17 mouse cellular contexts compared by ENCODE assay signal in the genomic region with DNA sequence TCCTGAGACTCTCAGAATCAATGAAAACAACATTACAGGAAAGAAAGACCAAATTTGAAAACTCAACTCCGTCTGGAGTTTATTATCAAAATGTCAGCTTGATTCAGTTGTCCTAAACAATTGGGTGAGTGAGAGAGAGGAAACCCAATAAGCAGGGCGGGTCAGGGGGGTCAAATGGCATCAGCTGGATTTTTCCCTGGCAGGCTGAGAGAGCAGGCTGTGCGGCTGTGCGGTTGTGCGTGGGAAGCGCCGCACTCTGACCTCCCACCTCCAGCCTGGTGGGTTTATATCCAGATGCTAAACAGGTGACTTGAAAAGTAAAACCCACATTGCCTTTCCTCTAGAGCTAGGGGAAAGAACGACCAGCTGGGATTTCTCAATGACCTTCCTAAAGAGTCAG. TPM values are rescaled to one million over a fixed set of nuclear protein-coding genes. Genes with fewer than 3 reads are reported as not detected.
A peak's percentile ranks its signal among the peaks of the same experiment; 100 is the strongest.
DNase-seq lines count a peak whose midpoint lies in the region; ATAC-seq and TF ChIP-seq lines count a peak whose summit lies in the region.
"Had no signal": no experiment of that assay in that cellular context is flagged by ENCODE, and none has a peak within 500 bp of the region (broad histone marks: within the 10 kb centered on the region; RNA-seq: fewer than 3 reads in every experiment).

No protein-coding gene starts in this region.

- H3K4me2 ChIP-seq in hindbrain, postnatal 0 days (ENCODE audit: low read depth, low read length) = no peak overlapping the region
- no peak overlapping the region for H3K4me2 ChIP-seq in embryonic facial prominence, embryonic 11.5 days (ENCODE audit: low read depth, low read length)
- no peak overlapping the region for H3K4me2 ChIP-seq in hindbrain, embryonic 16.5 days (ENCODE audit: low read length)
- H3K4me2 ChIP-seq in neural tube, embryonic 11.5 days (ENCODE audit: low read depth) = no peak overlapping the region
- no peak overlapping the region for H3K4me2 ChIP-seq in intestine, postnatal 0 days (replicated peaks; ENCODE audit: low read depth)

- 4% methylated on average over 8 of the region's 8 CpGs for WGBS in hindbrain, embryonic 10.5 days
- WGBS in hindbrain, postnatal 0 days = 28% methylated on average over 8 of the region's 8 CpGs
- WGBS in embryonic facial prominence, embryonic 11.5 days = 6% methylated on average over 8 of the region's 8 CpGs
- 10% methylated on average over 8 of the region's 8 CpGs for WGBS in hindbrain, embryonic 16.5 days
- WGBS in neural tube, embryonic 11.5 days = 3% methylated on average over 8 of the region's 8 CpGs
- 48% methylated on average over 8 of the region's 8 CpGs for WGBS in intestine, postnatal 0 days

- no peaks in the 10 kb centered on the region for H3K9me3 ChIP-seq in hindbrain, embryonic 10.5 days
- H3K9me3 ChIP-seq in hindbrain, postnatal 0 days (ENCODE audit: low read length) = no peaks in the 10 kb centered on the region
- H3K9me3 ChIP-seq in embryonic facial prominence, embryonic 11.5 days (replicated peaks; ENCODE audit: control insufficient read depth, low read length) = no peaks in the 10 kb centered on the region
- no peaks in the 10 kb centered on the region for H3K9me3 ChIP-seq in hindbrain, embryonic 16.5 days (ENCODE audit: control insufficient read depth, low read length)
- H3K9me3 ChIP-seq in neural tube, embryonic 11.5 days (ENCODE audit: control insufficient read depth, low read length) = no peaks in the 10 kb centered on the region
- H3K9me3 ChIP-seq in intestine, postnatal 0 days (ENCODE audit: control insufficient read depth) = no peaks in the 10 kb centered on the region
- H3K9me3 ChIP-seq: G1E; megakaryocyte, embryonic 14.5 days had no signal

- no peak overlapping the region for H3K4me3 ChIP-seq in hindbrain, embryonic 10.5 days
- H3K4me3 ChIP-seq in hindbrain, postnatal 0 days (ENCODE audit: low read length) = no peak overlapping the region
- H3K4me3 ChIP-seq in embryonic facial prominence, embryonic 11.5 days (ENCODE audit: low read depth, low read length) = no peak overlapping the region
- no peak overlapping the region for H3K4me3 ChIP-seq in hindbrain, embryonic 16.5 days (ENCODE audit: low read length)
- no peak overlapping the region for H3K4me3 ChIP-seq in neural tube, embryonic 11.5 days (ENCODE audit: low read depth, low read length)
- no peak overlapping the region for H3K4me3 ChIP-seq in intestine, postnatal 0 days (ENCODE audit: low read depth, low read length)
- H3K4me3 ChIP-seq: erythroblast, embryonic 14.5 days; megakaryocyte, embryonic 14.5 days had no signal

- H3K9ac ChIP-seq in hindbrain, postnatal 0 days (replicated peaks; ENCODE audit: low read length) = no peak overlapping the region
- no peak overlapping the region for H3K9ac ChIP-seq in embryonic facial prominence, embryonic 11.5 days (replicated peaks; ENCODE audit: low read length)
- no peak overlapping the region for H3K9ac ChIP-seq in hindbrain, embryonic 16.5 days (ENCODE audit: low read depth, low read length)
- no peak overlapping the region for H3K9ac ChIP-seq in neural tube, embryonic 11.5 days (ENCODE audit: low read length)
- H3K9ac ChIP-seq in intestine, postnatal 0 days (ENCODE audit: low read depth, low read length) = no peak overlapping the region
- H3K9ac ChIP-seq: liver, postnatal 0 days had no signal

- TF ChIP-seq CTCF in hindbrain, postnatal 0 days (IDR thresholded peaks at IDR 0.05; ENCODE audit: low read depth) = no peak
- TF ChIP-seq CTCF in intestine, postnatal 0 days (IDR thresholded peaks at IDR 0.05; ENCODE audit: low read depth) = no peak

- DNase-seq in hindbrain, embryonic 10.5 days (ENCODE audit: low spot score) = peak; percentile 78
- no peak for DNase-seq in hindbrain, postnatal 0 days (ENCODE audit: low spot score)
- DNase-seq in embryonic facial prominence, embryonic 11.5 days (ENCODE audit: low spot score) = peak; percentile 85
- DNase-seq in neural tube, embryonic 11.5 days (ENCODE audit: low spot score) = peak; percentile 62
- DNase-seq in left cerebral cortex, adult 11 months (ENCODE audit: low spot score) = no peak
- DNase-seq in gastrocnemius, postnatal 4 days (ENCODE audit: low spot score in 2 of 2) = no peak
- DNase-seq: adrenal gland, adult 8-10 months; heart, postnatal 36 days; liver, postnatal 0 days; thymus, postnatal 36 days had no signal

- peak overlapping the region; percentile 84 for H3K27ac ChIP-seq in hindbrain, embryonic 10.5 days
- H3K27ac ChIP-seq in hindbrain, postnatal 0 days = no peak overlapping the region
- H3K27ac ChIP-seq in embryonic facial prominence, embryonic 11.5 days (replicated peaks; ENCODE audit: low read depth, low read length) = peak overlapping the region; percentile 16; the same call in 1 of the 2 replicates
- H3K27ac ChIP-seq in hindbrain, embryonic 16.5 days (ENCODE audit: low read depth, low read length) = peak overlapping the region; percentile 36; the same call in 1 of the 2 replicates
- H3K27ac ChIP-seq in neural tube, embryonic 11.5 days (ENCODE audit: low read depth, low read length) = peak overlapping the region; percentile 84
- no peak overlapping the region for H3K27ac ChIP-seq in intestine, postnatal 0 days (ENCODE audit: low read depth, low read length)

- H3K27me3 ChIP-seq in hindbrain, embryonic 10.5 days (ENCODE audit: insufficient read depth, poor library complexity, severe bottlenecking) = no peaks in the 10 kb centered on the region; the same call in 1 of the 2 replicates
- no peaks in the 10 kb centered on the region for H3K27me3 ChIP-seq in hindbrain, postnatal 0 days (ENCODE audit: insufficient read depth, low read length)
- no peaks in the 10 kb centered on the region for H3K27me3 ChIP-seq in embryonic facial prominence, embryonic 11.5 days (ENCODE audit: control insufficient read depth, insufficient read depth, low read length)
- no peaks in the 10 kb centered on the region for H3K27me3 ChIP-seq in hindbrain, embryonic 16.5 days (replicated peaks; ENCODE audit: control insufficient read depth, insufficient read depth, low read length)
- no peaks in the 10 kb centered on the region for H3K27me3 ChIP-seq in neural tube, embryonic 11.5 days (ENCODE audit: control insufficient read depth, insufficient read depth, low read length)
- no peaks in the 10 kb centered on the region for H3K27me3 ChIP-seq in intestine, postnatal 0 days (replicated peaks; ENCODE audit: control insufficient read depth, insufficient read depth, low read length)

- no peaks in the 10 kb centered on the region for H3K36me3 ChIP-seq in hindbrain, embryonic 10.5 days
- H3K36me3 ChIP-seq in hindbrain, postnatal 0 days (ENCODE audit: insufficient read depth, low read length) = no peaks in the 10 kb centered on the region
- no peaks in the 10 kb centered on the region for H3K36me3 ChIP-seq in embryonic facial prominence, embryonic 11.5 days (replicated peaks; ENCODE audit: control insufficient read depth, insufficient read depth, low read depth, low read length)
- H3K36me3 ChIP-seq in hindbrain, embryonic 16.5 days (ENCODE audit: control insufficient read depth, insufficient read depth, low read length) = no peaks in the 10 kb centered on the region
- H3K36me3 ChIP-seq in neural tube, embryonic 11.5 days (ENCODE audit: control insufficient read depth, insufficient read depth, low read length) = no peaks in the 10 kb centered on the region
- no peaks in the 10 kb centered on the region for H3K36me3 ChIP-seq in intestine, postnatal 0 days (ENCODE audit: control insufficient read depth, insufficient read depth)
- H3K36me3 ChIP-seq: G1E had no signal

- H3K4me1 ChIP-seq in hindbrain, embryonic 10.5 days (replicated peaks) = peaks cover 51% of the 10 kb centered on the region
- peaks cover 9% of the 10 kb centered on the region for H3K4me1 ChIP-seq in hindbrain, postnatal 0 days (ENCODE audit: insufficient read depth, low read length)
- peaks cover 4% of the 10 kb centered on the region; the same call in 1 of the 2 replicates for H3K4me1 ChIP-seq in embryonic facial prominence, embryonic 11.5 days (ENCODE audit: control insufficient read depth, insufficient read depth, low read length)
- peaks cover 14% of the 10 kb centered on the region for H3K4me1 ChIP-seq in hindbrain, embryonic 16.5 days (ENCODE audit: control insufficient read depth, insufficient read depth, low read depth, low read length)
- peaks cover 19% of the 10 kb centered on the region for H3K4me1 ChIP-seq in neural tube, embryonic 11.5 days (ENCODE audit: control insufficient read depth, insufficient read depth, low read length)
- no peaks in the 10 kb centered on the region for H3K4me1 ChIP-seq in intestine, postnatal 0 days (replicated peaks; ENCODE audit: control insufficient read depth, insufficient read depth, low read length)
- H3K4me1 ChIP-seq: megakaryocyte, embryonic 14.5 days had no signal

- ATAC-seq in hindbrain, postnatal 0 days = no peak
- peak; percentile 69 for ATAC-seq in embryonic facial prominence, embryonic 11.5 days (replicated peaks; ENCODE audit: insufficient number of reproducible peaks, low FRiP score, low TSS enrichment, low read depth)
- no peak for ATAC-seq in hindbrain, embryonic 16.5 days
- ATAC-seq in neural tube, embryonic 11.5 days (ENCODE audit: insufficient read depth, low FRiP score, low TSS enrichment) = no peak
- ATAC-seq in intestine, postnatal 0 days = no peak
- ATAC-seq: liver, postnatal 0 days had no signal

RNA-seq across cellular contexts. Expression of gene Spert, which starts 51.2 kb away (rescaled TPM):
- polyA plus RNA-seq in hindbrain, embryonic 10.5 days (2016; fragmentation: Nextera tagmentation; extraction: Ambion mirVana) = not detected in 2 replicates
- not detected in 2 replicates for total RNA-seq in hindbrain, postnatal 0 days (2014; rRNA removed)
- not detected in 2 replicates for polyA plus RNA-seq in hindbrain, postnatal 0 days (2015; fragmentation: Nextera tagmentation; extraction: Ambion mirVana)
- polyA plus RNA-seq in embryonic facial prominence, embryonic 11.5 days (2014; fragmentation: Nextera tagmentation; extraction: Ambion mirVana) = not detected in 2 replicates
- polyA plus RNA-seq in hindbrain, embryonic 16.5 days (2015; fragmentation: Nextera tagmentation; extraction: Ambion mirVana) = not detected in 2 replicates
- not detected in 2 replicates for polyA plus RNA-seq in neural tube, embryonic 11.5 days (2014; fragmentation: Nextera tagmentation; extraction: Ambion mirVana)
- polyA plus RNA-seq in intestine, postnatal 0 days (2015; fragmentation: Nextera tagmentation; extraction: Ambion mirVana) = not detected in 2 replicates
- total RNA-seq in gastrocnemius, postnatal 4 days (2021) = not detected
- total RNA-seq: adrenal gland, adult 8-10 months; granulocyte monocyte progenitor cell, adult 5-6 weeks; heart, postnatal 36 days; layer of hippocampus, postnatal 25 days had no signal
- polyA plus RNA-seq: G1E; liver, postnatal 0 days had no signal

Comparison
In these comparisons a context has a peak if more than half of its experiments do, and no peak if none do; other contexts are left out.
1. DNase-seq: peak in hindbrain, embryonic 10.5 days (single experiment), embryonic facial prominence, embryonic 11.5 days (single experiment) and neural tube, embryonic 11.5 days (single experiment); none in hindbrain, postnatal 0 days (single experiment), left cerebral cortex, adult 11 months (single experiment) and gastrocnemius, postnatal 4 days (0 of 2).
2. H3K27ac ChIP-seq: peak in hindbrain, embryonic 10.5 days (single experiment), embryonic facial prominence, embryonic 11.5 days (single experiment), hindbrain, embryonic 16.5 days (single experiment) and neural tube, embryonic 11.5 days (single experiment); none in hindbrain, postnatal 0 days (single experiment) and intestine, postnatal 0 days (single experiment).